Mouse (Mus musculus) gastrocnemius, postnatal 25 days (tissue): ENCODE measurements around the gene Slc2a8. TPM values are rescaled to one million over a fixed set of nuclear protein-coding genes. Genes with fewer than 3 reads are reported as not detected.
A peak's percentile ranks its signal among the peaks of the same experiment; 100 is the strongest.
"Not testable (repeated sequence)": the region's sequence is repeated elsewhere in the genome, so short reads cannot be mapped to it uniquely, and the experiment has no call there.

Experiments
- DNase-seq: peaks from one replicate; pipeline ENCODE4 v3.0.0; 2022
- long read RNA-seq, 2 experiments: library from polyadenylated mRNA; stranded (forward); transcript quantifications; one replicate each; pipeline ENCODE4 v2.0.0; 2021
- total RNA-seq, 2 experiments: library from RNA; stranded (reverse); gene quantifications; 1 replicate in 1 of 2; 2 replicates in 1 of 2; pipeline ENCODE4 v1.2.3; 2021

The Slc2a8 gene
- 1 to 10 TPM; 9.5 to 9.6 TPM for total RNA-seq
- long read RNA-seq, experiment 1, transcript Slc2a8-201 (10 exons, 2,108 nt): major isoform, 11 of 28 reads
- long read RNA-seq, experiment 1, partial matches to known transcripts: 4 of 28 reads
- long read RNA-seq, experiment 1, other reads (novel, unspliced or antisense): 13 of 28 reads
- long read RNA-seq, experiment 2, transcript Slc2a8-201 (10 exons, 2,108 nt): major isoform, 14 of 27 reads
- long read RNA-seq, experiment 2, partial matches to known transcripts: 0 of 27 reads
- long read RNA-seq, experiment 2, other reads (novel, unspliced or antisense): 13 of 27 reads

DNA sequence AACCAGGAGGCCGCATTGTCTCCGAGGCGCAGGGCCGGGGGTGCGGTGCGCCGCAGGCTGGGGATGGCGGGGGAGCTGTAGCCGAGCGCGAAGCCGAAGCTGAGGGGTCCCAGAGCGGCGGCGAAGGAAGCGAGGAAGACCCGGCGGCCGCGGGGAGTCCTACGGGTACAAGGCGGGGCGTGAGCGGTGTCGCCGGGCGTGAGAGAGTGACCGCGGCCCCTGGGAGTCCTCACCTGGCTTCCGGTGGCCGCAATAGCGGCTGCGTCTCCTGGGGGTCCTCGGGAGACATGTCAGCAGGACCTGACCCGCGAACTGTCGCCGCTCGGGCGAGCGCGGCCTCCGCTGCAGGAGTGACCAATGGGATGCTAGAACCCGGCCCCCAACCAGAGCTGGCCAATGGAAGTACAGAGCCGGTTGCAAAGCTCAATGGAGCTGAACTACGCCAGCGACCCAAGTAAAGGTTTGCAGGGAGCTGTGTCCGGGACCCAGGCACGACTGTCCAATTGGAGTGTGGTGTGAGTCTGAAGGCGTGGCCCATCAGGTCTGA, at the start of gene Slc2a8:
Gene Slc2a8 (minus strand): TSS at position 359 of the 547 bp plus-strand sequence.
- peak; percentile 93 for DNase-seq

- no peak for DNase-seq
These were observed 43.2 kb upstream of the Slc2a8 start for GRCm38 (mm10) chr2:33025040-33025439.

DNA sequence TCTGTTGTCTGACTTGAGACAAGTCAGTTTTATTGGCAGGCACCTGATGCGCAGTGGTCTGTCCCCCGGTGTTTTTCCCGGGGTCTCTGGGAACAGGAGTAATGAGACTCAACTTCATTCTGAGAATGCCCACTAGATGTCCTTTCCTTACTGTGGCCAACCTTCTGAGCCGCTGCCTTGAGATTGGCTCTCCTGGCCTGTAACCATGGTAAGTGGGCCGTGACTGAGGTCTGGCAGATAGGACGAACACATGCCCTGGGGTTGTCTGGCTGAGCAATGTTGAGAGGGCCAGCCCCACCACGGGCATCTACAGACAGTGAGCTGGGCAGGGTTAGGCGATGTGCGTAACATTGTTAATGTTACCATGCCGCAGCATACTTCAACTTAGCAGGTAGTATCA, 42.7 kb upstream of the Slc2a8 start:
- DNase-seq: no peak

- no peak for DNase-seq
These were observed 41.0 kb upstream of the Slc2a8 start for GRCm38 (mm10) chr2:33022846-33023245.

DNA sequence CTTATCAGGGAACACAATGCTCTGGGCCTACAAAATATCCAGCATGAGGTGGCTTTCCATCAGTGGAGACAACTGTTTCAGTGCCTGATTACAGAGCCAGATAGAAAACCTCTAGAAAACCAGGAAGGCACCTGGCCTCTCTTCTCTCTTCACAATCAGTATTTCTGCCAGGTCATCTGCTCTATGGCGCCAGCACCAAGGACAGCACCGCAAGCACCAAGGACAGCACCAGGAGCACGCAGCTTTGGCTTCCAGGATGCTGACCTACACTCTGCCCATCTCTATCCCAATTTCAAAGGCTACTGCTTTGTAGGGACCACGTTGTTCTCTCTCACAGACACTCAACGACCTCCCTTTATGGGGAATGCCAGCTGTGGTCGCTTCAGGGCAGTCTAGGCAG, 36.1 kb upstream of the Slc2a8 start:
- peak; percentile 34 for DNase-seq

- no peak for DNase-seq
These were observed 35.3 kb upstream of the Slc2a8 start for GRCm38 (mm10) chr2:33017191-33017590.

GRCm38 (mm10) chr2:33014877-33015276, 33.0 kb upstream of the Slc2a8 start:
- DNase-seq: no peak

GRCm38 (mm10) chr2:33009055-33009454, 27.2 kb upstream of the Slc2a8 start:
- DNase-seq: not testable (repeated sequence)

GRCm38 (mm10) chr2:33005041-33005440, 23.2 kb upstream of the Slc2a8 start:
- no peak for DNase-seq

DNA sequence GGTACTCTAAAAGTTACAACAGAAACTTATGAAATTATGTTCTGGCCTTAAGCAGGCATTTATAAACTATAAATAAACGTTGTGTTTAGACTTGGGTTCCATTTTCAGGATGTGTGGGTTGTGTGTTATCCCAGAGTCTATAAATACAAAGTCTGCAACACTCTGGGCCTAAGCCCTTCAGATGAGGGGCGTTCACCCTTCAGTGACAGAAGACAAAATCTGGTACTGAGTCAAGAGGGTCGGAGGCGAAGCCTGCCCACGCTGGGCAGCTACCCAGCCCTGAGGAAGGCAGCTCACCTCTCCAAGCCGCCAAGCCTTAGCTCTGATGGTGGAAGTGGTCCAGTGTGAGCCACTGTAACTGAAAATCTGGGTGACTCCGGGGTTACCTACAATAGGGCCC, 20.3 kb upstream of the Slc2a8 start:
- no peak for DNase-seq

DNA sequence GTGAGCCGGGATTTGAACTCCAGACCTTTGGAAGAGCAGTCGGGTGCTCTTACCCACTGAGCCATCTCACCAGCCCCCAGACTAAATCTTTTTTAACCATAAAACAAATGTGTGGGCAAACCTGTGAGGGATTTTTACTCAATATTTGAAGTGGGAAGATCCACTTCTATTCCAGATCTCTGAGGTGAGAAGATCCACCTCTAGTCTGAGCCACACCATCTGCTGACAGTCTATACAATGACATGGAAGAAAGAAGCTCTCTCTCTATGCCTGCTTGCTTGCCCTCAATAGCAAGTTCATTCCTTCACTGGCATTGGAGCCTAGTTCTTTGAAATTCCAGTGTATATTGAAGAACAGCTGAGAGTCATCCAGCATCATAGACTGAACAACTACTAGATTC, 17.9 kb upstream of the Slc2a8 start:
- no peak for DNase-seq

DNA sequence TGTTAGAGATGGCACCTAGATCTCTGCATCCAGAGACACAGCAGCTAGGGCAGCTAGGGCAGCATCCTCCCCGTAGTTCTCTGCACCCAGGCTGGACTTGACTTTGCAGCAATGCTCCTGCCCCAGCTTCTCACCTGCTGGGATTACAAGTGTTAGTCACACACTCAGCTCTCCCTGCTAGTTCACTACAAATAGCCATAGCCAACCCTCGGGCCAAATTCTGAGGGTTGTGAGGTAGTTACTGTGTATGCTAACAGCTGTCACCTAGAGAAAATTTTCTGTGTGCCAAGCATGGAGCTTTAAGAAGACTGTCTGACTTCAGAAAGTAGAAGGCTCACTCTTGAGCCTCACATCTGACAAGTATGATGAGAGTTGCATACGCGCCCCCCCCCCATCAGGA, 15.9 kb upstream of the Slc2a8 start:
- no peak for DNase-seq

GRCm38 (mm10) chr2:32997081-32997480, 15.2 kb upstream of the Slc2a8 start:
- DNase-seq: no peak

- no peak for DNase-seq
These were observed 10.2 kb upstream of the Slc2a8 start for GRCm38 (mm10) chr2:32992130-32992529.

GRCm38 (mm10) chr2:32990167-32990832, 8.4 kb upstream of the Slc2a8 start:
- DNase-seq: no peak

GRCm38 (mm10) chr2:32989376-32989775, 7.5 kb upstream of the Slc2a8 start:
- no peak for DNase-seq

- no peak for DNase-seq
These were observed 4.0 kb upstream of the Slc2a8 start for GRCm38 (mm10) chr2:32985844-32986243.

DNA sequence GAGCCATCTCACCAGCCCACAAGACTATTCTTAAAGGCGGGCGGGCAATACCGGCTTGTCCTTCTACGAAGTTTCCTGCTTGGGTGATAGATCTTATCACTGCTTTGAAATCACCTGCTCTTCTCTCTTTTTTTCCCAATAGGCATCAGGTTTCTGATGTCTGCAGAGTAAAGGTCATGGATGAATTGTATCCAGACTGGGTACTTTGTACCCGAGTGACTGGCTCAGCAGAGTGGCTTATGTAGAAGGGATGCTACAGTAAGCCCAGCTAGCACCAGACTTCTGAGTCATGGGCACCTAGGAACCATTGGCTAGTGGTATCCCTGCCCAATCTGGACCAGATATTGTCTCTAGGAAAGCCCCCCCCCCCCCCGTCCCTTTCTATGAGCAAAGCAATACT, 1.7 kb upstream of the Slc2a8 start:
- DNase-seq: no peak

- no peak for DNase-seq
These were observed 817 bp upstream of the Slc2a8 start for GRCm38 (mm10) chr2:32982700-32983099.

DNA sequence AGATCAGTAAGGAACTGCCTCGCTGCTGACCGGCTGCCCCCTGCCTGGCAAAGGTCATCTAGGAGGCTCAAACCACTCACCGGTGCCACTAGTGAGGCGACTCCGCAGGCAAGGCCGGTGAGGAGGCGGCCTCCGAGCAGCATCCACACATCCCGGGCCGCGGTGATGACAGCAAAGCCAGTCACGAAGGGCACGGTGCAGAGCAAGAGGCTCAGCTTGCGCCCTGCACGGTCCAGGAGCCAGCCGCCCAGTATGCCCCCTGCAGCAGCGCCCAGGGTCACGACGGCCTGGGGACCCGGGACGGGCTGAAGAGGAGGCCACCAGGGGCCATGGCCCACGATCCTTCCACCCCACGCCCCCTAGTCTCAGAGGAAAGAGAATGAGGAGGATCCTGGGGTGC, 602 bp downstream of the Slc2a8 start:
- no peak for DNase-seq

DNA sequence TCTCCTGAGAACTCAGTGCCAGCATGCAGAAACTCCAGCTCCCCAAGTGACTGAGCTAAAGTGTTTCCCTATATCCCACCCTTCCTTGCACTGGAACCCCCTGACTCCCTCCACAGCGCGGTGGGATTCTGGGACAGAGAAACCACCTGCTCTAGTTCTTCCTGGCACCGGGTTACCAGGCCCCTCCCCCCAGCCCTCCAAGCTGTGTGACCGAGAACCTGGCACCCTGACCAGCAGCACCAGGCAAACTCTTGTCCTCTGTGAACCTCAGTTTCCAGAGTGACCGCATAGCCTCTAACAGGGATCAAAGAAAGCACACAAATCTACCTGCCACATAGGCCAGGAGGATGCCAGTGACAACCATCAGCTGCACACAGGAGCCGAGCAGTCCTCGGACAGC, 2.2 kb downstream of the Slc2a8 start:
- no peak for DNase-seq

DNA sequence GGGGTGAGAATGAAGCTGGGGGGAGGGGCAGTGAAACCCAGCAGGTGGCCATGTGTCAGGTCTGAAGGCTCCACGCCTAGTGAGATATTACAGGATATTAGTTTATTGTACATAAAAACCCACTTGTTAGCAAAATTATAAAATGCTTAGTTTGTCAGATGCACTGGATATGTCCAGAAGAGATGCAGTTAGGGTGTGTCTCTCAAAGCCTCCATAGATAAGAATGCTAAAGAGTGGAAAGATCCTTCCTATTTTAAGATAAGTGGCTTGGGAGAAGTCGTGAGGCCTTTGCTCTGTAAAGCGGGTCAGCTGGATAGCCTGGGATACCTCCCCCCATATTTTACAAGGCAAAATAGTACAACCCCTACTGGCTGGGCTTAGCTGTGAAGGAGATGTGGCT, 3.2 kb downstream of the Slc2a8 start:
- DNase-seq: no peak

GRCm38 (mm10) chr2:32977114-32977513, 4.8 kb downstream of the Slc2a8 start:
- DNase-seq: no peak

DNA sequence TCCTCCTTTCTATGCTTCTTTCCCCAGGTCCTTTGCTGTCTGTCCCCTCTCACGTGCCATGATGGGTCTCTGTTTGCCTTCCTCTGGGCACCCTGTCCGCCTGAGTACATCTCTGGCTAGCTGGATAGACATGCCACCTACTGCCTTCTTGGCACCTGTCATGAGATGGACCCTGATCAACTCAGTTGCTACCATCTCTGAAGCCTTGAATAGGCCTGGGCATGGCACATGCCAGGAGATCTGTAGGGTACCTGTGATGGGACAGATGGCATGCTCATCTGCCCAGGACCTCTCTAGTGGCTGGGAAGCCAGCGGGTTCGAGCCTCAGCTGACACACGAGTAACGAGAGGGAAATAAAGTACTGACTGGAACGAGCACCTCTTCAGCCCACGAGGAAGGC, 7.7 kb downstream of the Slc2a8 start:
- DNase-seq: no peak
